Mouse (Mus musculus) forebrain, embryonic 11.5 days (tissue): ENCODE results near the gene Nfic. TPM values are rescaled to one million over a fixed set of nuclear protein-coding genes. Genes with fewer than 3 reads are reported as not detected.

Experiments used
- ATAC-seq: fragments of 200-750 bp; cut with Nextera tagmentation; replicated peaks from 2 replicates; pipeline ENCODE4 v1.8.0; 2017; ENCODE audit warnings: moderate TSS enrichment; ENCODE audit not compliant: low FRiP score
- DNase-seq: peaks from one replicate; pipeline ENCODE4 v3.0.0-alpha.2; 2017; ENCODE audit warnings: low spot score
- H3K27ac ChIP-seq: fragments of 300-500 bp; sonication (generic); 2 replicates; pipeline ENCODE4 v1.5.1; 2014; ENCODE audit warnings: low read depth, low read length
- H3K27me3 ChIP-seq: fragments of 300-500 bp; sonication (generic); 2 replicates; pipeline ENCODE4 v1.6.1; 2014; ENCODE audit warnings: mild to moderate bottlenecking, low read length, mixed read lengths; ENCODE audit not compliant: control insufficient read depth, insufficient read depth
- H3K36me3 ChIP-seq: fragments of 300-500 bp; sonication (generic); 2 replicates; pipeline ENCODE4 v1.6.1; 2014; ENCODE audit warnings: mild to moderate bottlenecking, low read length, moderate library complexity, mixed read lengths; ENCODE audit not compliant: control insufficient read depth, insufficient read depth
- H3K4me1 ChIP-seq: fragments of 300-500 bp; sonication (generic); replicated peaks from 2 replicates; pipeline ENCODE4 v1.6.1; 2014; ENCODE audit warnings: low read length, mixed read lengths; ENCODE audit not compliant: control insufficient read depth, insufficient read depth
- H3K4me2 ChIP-seq: fragments of 300-500 bp; sonication (generic); 2 replicates; pipeline ENCODE4 v1.6.1; 2014; ENCODE audit warnings: low read depth, mild to moderate bottlenecking, low read length, moderate library complexity, mixed read lengths; ENCODE audit not compliant: severe bottlenecking
- H3K4me3 ChIP-seq: fragments of 300-500 bp; sonication (generic); 2 replicates; pipeline ENCODE4 v1.5.1; 2014; ENCODE audit warnings: low read depth, low read length
- H3K9ac ChIP-seq: fragments of 300-500 bp; sonication (generic); 2 replicates; pipeline ENCODE4 v1.6.1; 2014; ENCODE audit warnings: low read length
- H3K9me3 ChIP-seq: fragments of 300-500 bp; sonication (generic); 2 replicates; pipeline ENCODE4 v1.6.1; 2016; ENCODE audit warnings: low read length, mixed read lengths; ENCODE audit not compliant: control insufficient read depth
- WGBS: fragments of 180-500 bp; shearing (Covaris S2); extraction: QIAGEN DNeasy Blood & Tissue Kit; methylation state at CpG from one replicate; pipeline ENCODE4 v1.1.7; 2014; 5-methylcytosine and 5-hydroxymethylcytosine counted together
- polyA plus RNA-seq: library from polyadenylated mRNA; unstranded; fragments of >200 nt; fragmentation: Nextera tagmentation; extraction: Ambion mirVana; gene quantifications from 2 replicates; pipeline ENCODE4 v1.2.1, GENCODE M21; 2014

Gene Nfic
- polyA plus RNA-seq, 1 experiment from 2014 or later = 10.8 TPM

- no peak for ATAC-seq
- H3K4me2 ChIP-seq = no peak overlapping the region
- no peaks in the 10 kb centered on the region for H3K9me3 ChIP-seq
- DNase-seq = no peak
- no peak overlapping the region for H3K27ac ChIP-seq
- no peak overlapping the region for H3K9ac ChIP-seq
- H3K36me3 ChIP-seq = peaks cover 2% of the 10 kb centered on the region; the same call in 1 of the 2 replicates
- 81% methylated on average over 6 of the region's 6 CpGs for WGBS
- no peaks in the 10 kb centered on the region for H3K27me3 ChIP-seq
- H3K4me3 ChIP-seq = no peak overlapping the region
- peaks cover 3% of the 10 kb centered on the region for H3K4me1 ChIP-seq
Measured at GRCm38 (mm10) chr10:81392270-81392669, 63.2 kb downstream of the Nfic start.

- DNase-seq (no peak), ATAC-seq (no peak)
- Histone ChIP-seq H3K9ac (no peak overlapping the region), H3K4me3 (no peak overlapping the region), H3K9me3 (no peaks in the 10 kb centered on the region), H3K36me3 (peaks cover 2% of the 10 kb centered on the region; the same call in 1 of the 2 replicates), H3K27ac (no peak overlapping the region), H3K4me1 (peaks cover 5% of the 10 kb centered on the region; the same call in 1 of the 2 replicates), H3K4me2 (no peak overlapping the region), H3K27me3 (no peaks in the 10 kb centered on the region)
- 90% methylated on average over 13 of the region's 13 CpGs for WGBS
Measured at GRCm38 (mm10) chr10:81390678-81390965, 64.8 kb downstream of the Nfic start.

- Histone ChIP-seq H3K27ac (no peak overlapping the region), H3K9ac (no peak overlapping the region), H3K9me3 (no peaks in the 10 kb centered on the region), H3K4me3 (no peak overlapping the region), H3K4me2 (no peak overlapping the region), H3K27me3 (no peaks in the 10 kb centered on the region), H3K4me1 (peaks cover 8% of the 10 kb centered on the region), H3K36me3 (peaks cover 2% of the 10 kb centered on the region; the same call in 1 of the 2 replicates)
- ATAC-seq (peak; percentile 66; the same call in 1 of the 2 replicates), DNase-seq (peak; percentile 89)
- WGBS = 59% methylated on average over 23 of the region's 23 CpGs
Measured at GRCm38 (mm10) chr10:81389801-81390677, 65.4 kb downstream of the Nfic start.

- H3K27ac ChIP-seq = no peak overlapping the region
Measured at GRCm38 (mm10) chr10:81389373-81389772, 66.1 kb downstream of the Nfic start.

GRCm38 (mm10) chr10:81388505-81389055, 66.9 kb downstream of the Nfic start, which contains the start of gene Gm48552:
Gene Gm48552, plus strand, starts transcription at chr10:81389005.
- Histone ChIP-seq H3K4me2 (no peak within 1 kb of the TSS), H3K9ac (no peak within 1 kb of the TSS), H3K9me3 (no peaks in the 10 kb centered on the region), H3K27me3 (no peaks in the 10 kb centered on the region), H3K27ac (no peak within 1 kb of the TSS), H3K4me1 (peaks cover 11% of the 10 kb centered on the region), H3K36me3 (peaks cover 2% of the 10 kb centered on the region; the same call in 1 of the 2 replicates), H3K4me3 (no peak within 1 kb of the TSS)
- DNase-seq (no peak), ATAC-seq (no peak)
- 95% methylated on average over 5 of the region's 5 CpGs for WGBS

More at GRCm38 (mm10) chr10:81389373-81389772, 66.1 kb downstream of the Nfic start:
- Histone ChIP-seq H3K9me3 (no peaks in the 10 kb centered on the region), H3K4me2 (no peak overlapping the region), H3K9ac (no peak overlapping the region), H3K27me3 (no peaks in the 10 kb centered on the region), H3K4me1 (peaks cover 11% of the 10 kb centered on the region), H3K36me3 (peaks cover 2% of the 10 kb centered on the region; the same call in 1 of the 2 replicates), H3K4me3 (no peak overlapping the region)
- no peak for DNase-seq
- 66% methylated on average over 3 of the region's 3 CpGs for WGBS
- no peak for ATAC-seq

GRCm38 (mm10) chr10:81387716-81388115, 67.7 kb downstream of the Nfic start:
- Histone ChIP-seq H3K36me3 (peaks cover 2% of the 10 kb centered on the region; the same call in 1 of the 2 replicates), H3K4me3 (no peak overlapping the region), H3K9ac (no peak overlapping the region), H3K4me1 (peaks cover 7% of the 10 kb centered on the region), H3K9me3 (no peaks in the 10 kb centered on the region), H3K4me2 (no peak overlapping the region), H3K27ac (no peak overlapping the region), H3K27me3 (no peaks in the 10 kb centered on the region)
- no peak for DNase-seq
- WGBS = 95% methylated on average over 20 of the region's 20 CpGs
- ATAC-seq = no peak

GRCm38 (mm10) chr10:81385603-81386306, 69.7 kb downstream of the Nfic start:
- Histone ChIP-seq H3K27ac (no peak overlapping the region), H3K4me1 (peaks cover 7% of the 10 kb centered on the region), H3K9me3 (no peaks in the 10 kb centered on the region), H3K4me3 (peak overlapping the region; percentile 90; the same call in 1 of the 2 replicates), H3K9ac (no peak overlapping the region), H3K27me3 (no peaks in the 10 kb centered on the region), H3K36me3 (peaks cover 2% of the 10 kb centered on the region; the same call in 1 of the 2 replicates), H3K4me2 (peak overlapping the region; percentile 94)
- DNase-seq = no peak
- WGBS = 87% methylated on average over 22 of the region's 22 CpGs
- no peak for ATAC-seq

GRCm38 (mm10) chr10:81384605-81384982, 70.8 kb downstream of the Nfic start:
- Histone ChIP-seq H3K4me1 (peaks cover 7% of the 10 kb centered on the region), H3K36me3 (peaks cover 2% of the 10 kb centered on the region; the same call in 1 of the 2 replicates), H3K4me3 (peak overlapping the region; percentile 90), H3K9ac (peak overlapping the region; percentile 79), H3K27ac (peak overlapping the region; percentile 64), H3K9me3 (no peaks in the 10 kb centered on the region), H3K27me3 (no peaks in the 10 kb centered on the region), H3K4me2 (peak overlapping the region; percentile 94)
- WGBS = under 1% methylated on average over 19 of the region's 19 CpGs
- DNase-seq (no peak), ATAC-seq (0 out of 2 replicates have a peak, but pooled peaks have one; percentile 11)
